8 mouse cellular contexts compared by ENCODE assay signal in genomic region chr7:46033109-46033869, GRCm38 (mm10). TPM values are rescaled to one million over a fixed set of nuclear protein-coding genes. Genes with fewer than 3 reads are reported as not detected.
DNase-seq lines count a peak whose midpoint lies in the region; ATAC-seq and TF ChIP-seq lines count a peak whose summit lies in the region.

Nomo1 (plus strand) TSS chr7:46033698.

- no peaks in the 10 kb centered on the region for H3K27me3 ChIP-seq in C2C12 (ENCODE audit: control insufficient read depth, insufficient read depth, insufficient read length)
- no peaks in the 10 kb centered on the region for H3K27me3 ChIP-seq in erythroblast, embryonic 14.5 days (ENCODE audit: control insufficient read depth)
- 0 out of 2 replicates have a peak, but pooled peaks cover 3% of the 10 kb centered on the region for H3K27me3 ChIP-seq in heart, embryonic 11.5 days (ENCODE audit: control insufficient read depth, insufficient read depth, low read length)
- H3K27me3 ChIP-seq in kidney, embryonic 16.5 days (ENCODE audit: insufficient read depth, low read length) = no peaks in the 10 kb centered on the region
- H3K27me3 ChIP-seq in liver, adult 2 months (ENCODE audit: control insufficient read depth, insufficient read depth, low read length) = no peaks in the 10 kb centered on the region
- H3K27me3 ChIP-seq in myocyte (ENCODE audit: control insufficient read depth, insufficient read depth, insufficient read length) = no peaks in the 10 kb centered on the region
- H3K27me3 ChIP-seq in splenic B cell, adult 2 months (ENCODE audit: control insufficient read depth, insufficient read depth, low read length, poor library complexity, severe bottlenecking) = no peaks in the 10 kb centered on the region

- H3K4me3 ChIP-seq in C2C12 (ENCODE audit: insufficient read depth, poor library complexity, severe bottlenecking) (peak within 1 kb of the TSS; percentile 79), myocyte (peak within 1 kb of the TSS; percentile 44)
- peak within 1 kb of the TSS; percentile 92 for H3K4me3 ChIP-seq in erythroblast, embryonic 14.5 days (replicated peaks)
- H3K4me3 ChIP-seq in heart, embryonic 11.5 days (ENCODE audit: low read depth, low read length) = peak within 1 kb of the TSS; percentile 80
- peak within 1 kb of the TSS; percentile 69 for H3K4me3 ChIP-seq in kidney, embryonic 16.5 days (ENCODE audit: low read length)
- peak within 1 kb of the TSS; percentile 88 for H3K4me3 ChIP-seq in liver, adult 2 months (ENCODE audit: insufficient read depth, low read depth, low read length)

- peak within 1 kb of the TSS; percentile 95 for H3K4me2 ChIP-seq in heart, embryonic 11.5 days
- H3K4me2 ChIP-seq in kidney, embryonic 16.5 days (replicated peaks; ENCODE audit: low read depth, low read length) = peak within 1 kb of the TSS; percentile 68
- H3K4me2 ChIP-seq in myocyte (ENCODE audit: low read depth) = peak within 1 kb of the TSS; percentile 96

- DNase-seq in brain, embryonic 14.5 days (ENCODE audit: low read depth) = peak; percentile 99
- DNase-seq in liver, adult 2 months (ENCODE audit: extremely low read depth, low read depth, low spot score) = peak; percentile 83
- peak; percentile 99 for DNase-seq in splenic B cell, adult 2 months (ENCODE audit: low read depth, low spot score)

- H3K27ac ChIP-seq in heart, embryonic 11.5 days (ENCODE audit: low read depth, low read length) = no peak within 1 kb of the TSS
- no peak within 1 kb of the TSS for H3K27ac ChIP-seq in kidney, embryonic 16.5 days (ENCODE audit: low read length)
- H3K27ac ChIP-seq in liver, adult 2 months (replicated peaks; ENCODE audit: insufficient read depth, low read depth, low read length) = no peak within 1 kb of the TSS

- H3K36me3 ChIP-seq in C2C12 (ENCODE audit: control insufficient read depth, insufficient read depth) (no peaks in the 10 kb centered on the region), myocyte (ENCODE audit: control insufficient read depth, insufficient read depth) (no peaks in the 10 kb centered on the region)
- peaks cover 13% of the 10 kb centered on the region for H3K36me3 ChIP-seq in erythroblast, embryonic 14.5 days (ENCODE audit: control insufficient read depth)
- H3K36me3 ChIP-seq in heart, embryonic 11.5 days (ENCODE audit: control insufficient read depth, insufficient read depth, low read length) = no peaks in the 10 kb centered on the region
- peaks cover 6% of the 10 kb centered on the region; the same call in 1 of the 2 replicates for H3K36me3 ChIP-seq in kidney, embryonic 16.5 days (ENCODE audit: insufficient read depth, low read length)
- H3K36me3 ChIP-seq in liver, adult 2 months (ENCODE audit: control insufficient read depth, insufficient read depth, low read length) = no peaks in the 10 kb centered on the region
- no peaks in the 10 kb centered on the region for H3K36me3 ChIP-seq in splenic B cell, adult 2 months (ENCODE audit: control insufficient read depth, insufficient read depth, low read length, poor library complexity, severe bottlenecking)

- peak; percentile 93 for TF ChIP-seq CTCF in C2C12 (IDR thresholded peaks at IDR 0.05; ENCODE audit: control insufficient read depth, insufficient read depth, insufficient read length)
- peak; percentile 91 for TF ChIP-seq CTCF in brain, embryonic 14.5 days (IDR thresholded peaks at IDR 0.05; ENCODE audit: borderline replicate concordance, extremely low read depth, insufficient read depth, insufficient read length)
- peak; percentile 89 for TF ChIP-seq CTCF in liver, adult 2 months (IDR thresholded peaks at IDR 0.05; ENCODE audit: low read depth, low read length)

- no peaks in the 10 kb centered on the region for H3K9me3 ChIP-seq in erythroblast, embryonic 14.5 days (ENCODE audit: control insufficient read depth, low read length)
- H3K9me3 ChIP-seq in heart, embryonic 11.5 days (replicated peaks; ENCODE audit: control insufficient read depth, low read length) = no peaks in the 10 kb centered on the region
- no peaks in the 10 kb centered on the region for H3K9me3 ChIP-seq in kidney, embryonic 16.5 days (ENCODE audit: low read length)

- H3K9ac ChIP-seq in heart, embryonic 11.5 days (ENCODE audit: low read depth, low read length) = peak within 1 kb of the TSS; percentile 83
- peak within 1 kb of the TSS; percentile 76 for H3K9ac ChIP-seq in kidney, embryonic 16.5 days (replicated peaks; ENCODE audit: low read length)
- H3K9ac ChIP-seq in liver, adult 2 months (ENCODE audit: low read depth, low read length) = peak within 1 kb of the TSS; percentile 89

- peaks cover 67% of the 10 kb centered on the region for H3K4me1 ChIP-seq in erythroblast, embryonic 14.5 days (ENCODE audit: control insufficient read depth)
- peaks cover 9% of the 10 kb centered on the region for H3K4me1 ChIP-seq in heart, embryonic 11.5 days (ENCODE audit: control insufficient read depth, insufficient read depth, low read length)
- peaks cover 16% of the 10 kb centered on the region for H3K4me1 ChIP-seq in kidney, embryonic 16.5 days (ENCODE audit: insufficient read depth, low read length)
- peaks cover 17% of the 10 kb centered on the region for H3K4me1 ChIP-seq in liver, adult 2 months (ENCODE audit: control insufficient read depth, insufficient read depth, low read length)

- H3K79me2 ChIP-seq in C2C12 (ENCODE audit: control insufficient read depth, insufficient read depth) (peaks cover 11% of the 10 kb centered on the region), myocyte (ENCODE audit: control insufficient read depth, insufficient read depth) (peaks cover 7% of the 10 kb centered on the region)
- H3K79me2 ChIP-seq in liver, adult 2 months (ENCODE audit: control insufficient read depth, insufficient read depth, low read length) = peaks cover 14% of the 10 kb centered on the region

- TF ChIP-seq POLR2A in brain, embryonic 14.5 days (IDR thresholded peaks at IDR 0.05; ENCODE audit: borderline replicate concordance, extremely low read depth, insufficient read depth, insufficient read length, poor library complexity, severe bottlenecking) = peak; percentile 93
- peak; percentile 50; the same call in 1 of the 2 replicates for TF ChIP-seq POLR2A in liver, adult 2 months (IDR thresholded peaks at IDR 0.05; ENCODE audit: extremely low read depth, insufficient read depth, low read length)
- peak; percentile 94 for TF ChIP-seq POLR2A in myocyte (IDR thresholded peaks at IDR 0.05; ENCODE audit: insufficient read length, low read depth)

- H3ac ChIP-seq in C2C12 (ENCODE audit: control insufficient read depth, insufficient read length, low read depth) = peak within 1 kb of the TSS; percentile 92
- peak within 1 kb of the TSS; percentile 91 for H3ac ChIP-seq in myocyte (ENCODE audit: control insufficient read depth, insufficient read length)

- WGBS in heart, embryonic 11.5 days (ENCODE audit: insufficient replicate concordance) = 6% methylated on average over 43 of the region's 44 CpGs
- WGBS in kidney, embryonic 16.5 days = 5% methylated on average over 44 of the region's 44 CpGs
- 6% methylated on average over 44 of the region's 44 CpGs for WGBS in liver, adult 2 months

- peak; percentile 90 for ATAC-seq in heart, embryonic 11.5 days (replicated peaks; ENCODE audit: insufficient number of reproducible peaks, low FRiP score, low TSS enrichment)
- peak; percentile 94 for ATAC-seq in kidney, embryonic 16.5 days (ENCODE audit: low FRiP score, low TSS enrichment)

- peaks cover 8% of the 10 kb centered on the region for H3K79me3 ChIP-seq in C2C12 (ENCODE audit: low read depth)

TF ChIP-seq in C2C12, 6 proteins besides CTCF, POLR2A, EP300 and RAD21:
- TF ChIP-seq MAX (IDR thresholded peaks at IDR 0.05) (no peak), CEBPB (IDR thresholded peaks at IDR 0.05; ENCODE audit: low read depth) (no peak), MYOG (IDR thresholded peaks at IDR 0.05; ENCODE audit: control insufficient read depth, extremely low read depth, insufficient read length) (no peak), FOSL1 (IDR thresholded peaks at IDR 0.05; ENCODE audit: insufficient read depth, low read length, poor library complexity, severe bottlenecking) (no peak), MYOD1 (IDR thresholded peaks at IDR 0.05; ENCODE audit: control insufficient read depth, insufficient read length, low read depth) (no peak), USF1 (IDR thresholded peaks at IDR 0.05; ENCODE audit: low read depth) (no peak)

TF ChIP-seq in myocyte, 11 proteins besides CTCF, POLR2A, EP300 and RAD21:
- TF ChIP-seq MYOD1 (IDR thresholded peaks at IDR 0.05; ENCODE audit: control insufficient read depth in 1 of 3, insufficient read length in 2 of 3, low read depth in 2 of 3) = peak in 1 of 3 experiments; percentile 26
- TF ChIP-seq POLR2AphosphoS2 (IDR thresholded peaks at IDR 0.05; ENCODE audit: insufficient read length, low read depth) = peak; percentile 86
- no peak for TF ChIP-seq SRF (IDR thresholded peaks at IDR 0.05; ENCODE audit: control insufficient read depth, insufficient read length, low read depth)

RNA-seq across cellular contexts. Expression of gene Nomo1, which starts in this region (rescaled TPM):
- 67.6 TPM for polyA plus RNA-seq in C2C12 (2012; fragmentation: generic; extraction: Trizol)
- polyA plus RNA-seq in brain, embryonic 14.5 days (2012; rRNA removed) = 38.5 and 52.6 TPM in 2 replicates
- 1.4 and 1.8 TPM in 2 replicates for polyA plus RNA-seq in erythroblast, embryonic 14.5 days (2012)
- 19.2 and 20.8 TPM in 2 replicates for polyA plus RNA-seq in heart, embryonic 11.5 days (2014; fragmentation: Nextera tagmentation; extraction: Ambion mirVana)
- 43.3 and 44.4 TPM in 2 replicates for polyA plus RNA-seq in kidney, embryonic 16.5 days (2015; fragmentation: Nextera tagmentation; extraction: Ambion mirVana)
- total RNA-seq in liver, adult 2 months (2014; rRNA removed) = 15.3 and 21.7 TPM in 2 replicates
- polyA plus RNA-seq in liver, adult 2 months (2012; rRNA removed) = 16.9 and 19.7 TPM in 2 replicates
- polyA plus RNA-seq in myocyte (2012; fragmentation: generic; extraction: Trizol) = 79.2 TPM
